Mouse (Mus musculus) stomach, embryonic 16.5 days (tissue): Measurements from ENCODE around the gene Mtap. TPM values are rescaled to one million over a fixed set of nuclear protein-coding genes. Genes with fewer than 3 reads are reported as not detected.

Source experiments
- ATAC-seq: fragments of 200-750 bp; cut with Nextera tagmentation; 2 replicates; pipeline ENCODE4 v1.8.0; 2017; ENCODE audit warnings: moderate number of reproducible peaks, moderate TSS enrichment; ENCODE audit not compliant: insufficient read depth, low FRiP score
- H3K27ac ChIP-seq: fragments of 300-500 bp; sonication (generic); 2 replicates; pipeline ENCODE4 v1.5.1; 2014; ENCODE audit warnings: low read length
- H3K27me3 ChIP-seq: fragments of 300-500 bp; sonication (generic); 2 replicates; pipeline ENCODE4 v1.6.1; 2014; ENCODE audit warnings: low read length, control low read depth, mixed read lengths; ENCODE audit not compliant: control insufficient read depth, insufficient read depth
- H3K36me3 ChIP-seq: fragments of 300-500 bp; sonication (generic); 2 replicates; pipeline ENCODE4 v1.6.1; 2014; ENCODE audit warnings: low read length; ENCODE audit not compliant: control insufficient read depth, insufficient read depth
- H3K4me1 ChIP-seq: fragments of 300-500 bp; sonication (generic); 2 replicates; pipeline ENCODE4 v1.6.1; 2014; ENCODE audit warnings: low read length, control low read depth, mixed read lengths; ENCODE audit not compliant: control insufficient read depth, insufficient read depth
- H3K4me2 ChIP-seq: fragments of 300-500 bp; sonication (generic); 2 replicates; pipeline ENCODE4 v1.6.1; 2014; ENCODE audit warnings: low read depth, low read length, mixed read lengths
- H3K4me3 ChIP-seq: fragments of 300-500 bp; sonication (generic); replicated peaks from 2 replicates; pipeline ENCODE4 v1.5.1; 2014; ENCODE audit warnings: mild to moderate bottlenecking, low read length
- H3K9ac ChIP-seq: fragments of 300-500 bp; sonication (generic); 2 replicates; pipeline ENCODE4 v1.6.1; 2014; ENCODE audit warnings: low read length
- H3K9me3 ChIP-seq: fragments of 300-500 bp; sonication (generic); replicated peaks from 2 replicates; pipeline ENCODE4 v1.6.1; 2016; ENCODE audit warnings: low read length, control low read depth; ENCODE audit not compliant: control insufficient read depth
- WGBS: fragments of 180-500 bp; shearing (Covaris S2); extraction: QIAGEN DNeasy Blood & Tissue Kit; methylation state at CpG from one replicate; pipeline ENCODE4 v1.1.7; 2014; 5-methylcytosine and 5-hydroxymethylcytosine counted together
- polyA plus RNA-seq: library from polyadenylated mRNA; unstranded; fragments of >200 nt; fragmentation: Nextera tagmentation; extraction: Ambion mirVana; gene quantifications from 2 replicates; pipeline ENCODE4 v1.2.1, GENCODE M21; 2015

Mtap gene
- 52.3 and 53.8 TPM in 2 replicates for polyA plus RNA-seq

DNA sequence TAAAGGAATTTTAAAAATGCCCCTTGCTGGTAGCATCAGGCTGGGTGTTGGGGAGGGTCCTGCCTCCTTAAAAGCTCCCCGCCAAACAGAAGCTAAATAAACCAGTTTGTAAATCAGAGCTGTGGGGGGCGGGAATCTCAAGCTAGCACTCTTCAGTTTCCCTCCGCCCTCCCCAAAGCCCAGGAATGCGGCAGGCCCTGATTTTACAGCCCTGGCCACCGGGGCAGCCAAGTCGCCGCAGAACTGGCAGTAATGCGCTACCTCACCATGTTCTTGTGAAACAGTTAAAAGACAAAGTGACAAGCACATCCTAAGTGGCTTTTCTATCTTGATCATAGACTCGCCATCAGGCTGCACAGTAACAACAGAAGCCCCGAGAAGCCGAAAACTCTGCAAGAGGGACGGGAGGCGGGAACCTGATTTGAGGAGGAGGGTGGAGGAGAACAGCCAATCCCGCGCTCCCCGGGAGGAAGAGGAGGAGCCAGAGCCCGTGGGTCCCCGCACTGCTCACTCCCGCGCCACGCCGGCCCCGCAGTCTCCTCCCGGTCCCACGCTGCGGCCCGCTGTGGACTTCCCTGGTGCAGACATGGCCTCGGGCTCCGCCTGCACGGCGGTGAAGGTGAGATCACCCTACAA, at the start of gene Mtap:
Gene Mtap, plus strand, starts transcription at position 217 of the 636 bp plus-strand sequence.
- no peaks in the 10 kb centered on the region for H3K36me3 ChIP-seq
- peak within 1 kb of the TSS; percentile 79 for H3K4me3 ChIP-seq
- under 1% methylated on average over 31 of the region's 31 CpGs for WGBS
- H3K4me1 ChIP-seq, result peaks cover 18% of the 10 kb centered on the region
- no peaks in the 10 kb centered on the region for H3K27me3 ChIP-seq
- peak; percentile 92 for ATAC-seq
- peak within 1 kb of the TSS; percentile 85 for H3K9ac ChIP-seq
- peak within 1 kb of the TSS; percentile 77 for H3K4me2 ChIP-seq
- H3K9me3 ChIP-seq, result no peaks in the 10 kb centered on the region
- peak within 1 kb of the TSS; percentile 90 for H3K27ac ChIP-seq

GRCm38 (mm10) chr4:89089110-89089509, 47.8 kb upstream of the Mtap start:
- Histone ChIP-seq H3K4me2 (no peak overlapping the region), H3K27ac (no peak overlapping the region), H3K4me1 (no peaks in the 10 kb centered on the region), H3K36me3 (no peaks in the 10 kb centered on the region), H3K27me3 (no peaks in the 10 kb centered on the region), H3K4me3 (no peak overlapping the region), H3K9me3 (no peaks in the 10 kb centered on the region), H3K9ac (no peak overlapping the region)
- 87% methylated on average over 7 of the region's 7 CpGs for WGBS
- ATAC-seq, result no peak

DNA sequence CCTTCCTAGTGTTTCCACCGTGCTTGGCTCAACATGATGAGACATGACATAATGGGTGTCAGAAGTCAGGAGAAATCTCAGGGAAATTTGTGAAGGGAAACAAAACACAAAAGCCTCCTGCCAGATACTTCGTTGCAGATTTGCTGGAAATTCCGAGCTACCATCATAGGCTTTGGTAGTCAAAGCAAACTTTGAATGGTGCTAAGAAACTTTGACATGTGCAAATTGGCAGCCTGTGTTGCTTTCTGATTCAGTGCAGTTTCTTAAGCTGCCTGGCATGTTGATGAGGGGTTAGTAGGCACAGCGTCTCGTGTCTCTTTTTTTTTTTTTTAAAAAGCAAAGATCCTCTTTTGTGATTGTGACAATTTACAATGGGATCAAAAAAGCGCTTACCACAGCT, 46.7 kb upstream of the Mtap start:
- no peak for ATAC-seq
- no peaks in the 10 kb centered on the region for H3K36me3 ChIP-seq

DNA sequence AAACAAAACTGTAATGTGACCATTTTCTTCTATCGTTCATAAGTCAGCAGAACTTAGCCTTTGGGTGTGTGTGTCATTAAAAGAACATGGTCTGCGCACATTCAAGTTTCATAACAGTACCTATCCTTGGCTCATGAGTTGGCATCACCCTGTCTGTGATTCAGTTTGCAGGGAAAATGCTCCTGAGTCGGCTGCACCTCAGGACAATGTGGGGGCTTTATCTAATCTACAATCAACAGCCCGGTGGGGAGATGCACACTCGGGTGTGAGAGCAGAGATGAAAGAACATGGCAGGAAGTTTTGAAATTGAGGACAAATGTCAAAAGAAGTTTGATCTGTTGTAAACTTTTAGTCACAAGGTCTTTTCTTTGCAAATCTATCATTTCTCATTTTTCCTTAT, 44.8 kb upstream of the Mtap start:
- no peak overlapping the region for H3K27ac ChIP-seq
- no peaks in the 10 kb centered on the region for H3K9me3 ChIP-seq
- no peaks in the 10 kb centered on the region for H3K36me3 ChIP-seq
- H3K4me2 ChIP-seq, result no peak overlapping the region
- no peaks in the 10 kb centered on the region for H3K27me3 ChIP-seq
- H3K4me1 ChIP-seq, result no peaks in the 10 kb centered on the region
- H3K4me3 ChIP-seq, result no peak overlapping the region
- ATAC-seq, result no peak
- H3K9ac ChIP-seq, result no peak overlapping the region
- WGBS, result 61% methylated on average over 5 of the region's 5 CpGs

More for the DNA sequence above, 46.7 kb upstream of the Mtap start:
- H3K9me3 ChIP-seq, result no peaks in the 10 kb centered on the region
- no peak overlapping the region for H3K9ac ChIP-seq
- H3K4me3 ChIP-seq, result no peak overlapping the region
- no peaks in the 10 kb centered on the region for H3K27me3 ChIP-seq
- H3K27ac ChIP-seq, result no peak overlapping the region
- no peak overlapping the region for H3K4me2 ChIP-seq
- H3K4me1 ChIP-seq, result no peaks in the 10 kb centered on the region
- 68% methylated on average over 6 of the region's 6 CpGs for whole genome bisulfite sequencing

- H3K36me3 ChIP-seq, result no peaks in the 10 kb centered on the region
- H3K9ac ChIP-seq, result no peak overlapping the region
- H3K4me1 ChIP-seq, result no peaks in the 10 kb centered on the region
- H3K4me2 ChIP-seq, result no peak overlapping the region
- no peak overlapping the region for H3K4me3 ChIP-seq
- no peak overlapping the region for H3K27ac ChIP-seq
- ATAC-seq, result no peak
- no peaks in the 10 kb centered on the region for H3K9me3 ChIP-seq
- 74% methylated on average over 5 of the region's 5 CpGs for WGBS
- H3K27me3 ChIP-seq, result no peaks in the 10 kb centered on the region
These were observed 42.1 kb upstream of the Mtap start for GRCm38 (mm10) chr4:89094773-89095172.

GRCm38 (mm10) chr4:89098261-89098660, 38.7 kb upstream of the Mtap start:
- WGBS, result 55% methylated on average over 5 of the region's 5 CpGs
- ATAC-seq, result no peak
- no peaks in the 10 kb centered on the region for H3K27me3 ChIP-seq

GRCm38 (mm10) chr4:89101276-89101675, 35.6 kb upstream of the Mtap start:
- ATAC-seq, result no peak
- WGBS, result 78% methylated on average over 3 of the region's 3 CpGs
- H3K36me3 ChIP-seq, result no peaks in the 10 kb centered on the region
- H3K4me1 ChIP-seq, result no peaks in the 10 kb centered on the region
- H3K27ac ChIP-seq, result no peak overlapping the region
- no peak overlapping the region for H3K4me3 ChIP-seq
- no peak overlapping the region for H3K9ac ChIP-seq
- no peak overlapping the region for H3K4me2 ChIP-seq
- no peaks in the 10 kb centered on the region for H3K9me3 ChIP-seq
- no peaks in the 10 kb centered on the region for H3K27me3 ChIP-seq

More at GRCm38 (mm10) chr4:89098261-89098660, 38.7 kb upstream of the Mtap start:
- H3K4me1 ChIP-seq, result no peaks in the 10 kb centered on the region
- H3K9me3 ChIP-seq, result no peaks in the 10 kb centered on the region
- no peak overlapping the region for H3K27ac ChIP-seq
- H3K4me2 ChIP-seq, result no peak overlapping the region
- no peak overlapping the region for H3K9ac ChIP-seq
- no peaks in the 10 kb centered on the region for H3K36me3 ChIP-seq
- no peak overlapping the region for H3K4me3 ChIP-seq

- 73% methylated on average over 2 of the region's 2 CpGs for WGBS
- H3K36me3 ChIP-seq, result no peaks in the 10 kb centered on the region
- no peak overlapping the region for H3K4me3 ChIP-seq
- H3K27ac ChIP-seq, result no peak overlapping the region
- no peaks in the 10 kb centered on the region for H3K27me3 ChIP-seq
- no peak overlapping the region for H3K4me2 ChIP-seq
- H3K9me3 ChIP-seq, result no peaks in the 10 kb centered on the region
- H3K4me1 ChIP-seq, result no peaks in the 10 kb centered on the region
- H3K9ac ChIP-seq, result no peak overlapping the region
- no peak for ATAC-seq
These were observed 34.6 kb upstream of the Mtap start for GRCm38 (mm10) chr4:89102283-89102682.

DNA sequence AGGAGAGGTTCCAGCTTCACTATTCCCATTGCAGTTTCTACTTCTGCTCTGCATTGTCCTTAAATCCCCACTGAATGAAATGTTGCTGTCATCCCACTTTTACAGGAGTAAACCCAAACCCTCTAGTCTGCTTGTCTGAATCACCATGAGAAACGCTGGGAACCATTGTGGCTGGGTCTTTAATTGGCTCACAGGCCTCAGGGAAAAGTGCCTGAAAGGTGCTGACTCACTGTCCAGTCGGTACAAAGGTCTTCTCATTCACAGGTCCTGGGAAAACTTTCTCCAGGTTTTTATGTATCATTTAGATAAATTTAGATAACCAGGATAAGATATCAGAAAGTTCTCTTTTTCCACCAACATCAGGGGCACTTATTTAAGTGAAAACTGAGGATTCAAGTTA, 31.4 kb upstream of the Mtap start:
- Histone ChIP-seq H3K27me3 (no peaks in the 10 kb centered on the region), H3K4me3 (no peak overlapping the region), H3K36me3 (no peaks in the 10 kb centered on the region), H3K9me3 (no peaks in the 10 kb centered on the region), H3K9ac (no peak overlapping the region), H3K27ac (no peak overlapping the region), H3K4me2 (no peak overlapping the region), H3K4me1 (no peaks in the 10 kb centered on the region)
- no peak for ATAC-seq
- 52% methylated on average over 2 of the region's 2 CpGs for WGBS
